Mouse (Mus musculus) frontal cortex, adult 2 months (tissue): ENCODE results near the gene Ms4a3. TPM values are rescaled to one million over a fixed set of nuclear protein-coding genes. Genes with fewer than 3 reads are reported as not detected.

Source experiments
- DNase-seq, 2 experiments: peaks; one replicate each; pipeline ENCODE4 v3.0.0; 2022; ENCODE audit warnings: low spot score in 1 of 2; ENCODE audit errors: extremely low spot score in 1 of 2
- polyA plus RNA-seq: library from polyadenylated mRNA; depleted of rRNA; stranded (reverse); fragments of >200 nt; gene quantifications from 2 replicates; pipeline ENCODE4 v1.2.3, GENCODE M21; 2012; rRNA removed

Gene Ms4a3
- polyA plus RNA-seq, 1 experiment = not detected

- DNase-seq = no peak
Measured at GRCm38 (mm10) chr19:11589891-11590449, 50.7 kb downstream of the Ms4a3 start.

GRCm38 (mm10) chr19:11589205-11589604 is 51.4 kb downstream of the Ms4a3 start:
- DNase-seq = no peak

Other genes with a start within 250 kb of the Ms4a3 start
- gene Ms4a4c, start 236.1 kb downstream of the Ms4a3 start, polyA plus RNA-seq = 0.17 and 0.32 TPM in 2 replicates
- 0.14 and 0.46 TPM in 2 replicates for gene Ms4a4b, start 197.3 kb downstream of the Ms4a3 start, polyA plus RNA-seq
- 0.50 and 0.96 TPM in 2 replicates for gene Ms4a6c, start 171.5 kb downstream of the Ms4a3 start, polyA plus RNA-seq
- gene Gm8369, start 154.9 kb downstream of the Ms4a3 start, polyA plus RNA-seq = 0.23 and 1.0 TPM in 2 replicates
- 1.6 and 2.7 TPM in 2 replicates for gene Ms4a6b, start 124.3 kb downstream of the Ms4a3 start, polyA plus RNA-seq
- not detected in 2 replicates for gene Ms4a4d, start 104.0 kb downstream of the Ms4a3 start, polyA plus RNA-seq
- gene Ms4a6d, start 36.0 kb downstream of the Ms4a3 start, polyA plus RNA-seq = 1.2 and 2.0 TPM in 2 replicates
- not detected in 2 replicates for gene Ms4a2, start 17.1 kb downstream of the Ms4a3 start, polyA plus RNA-seq
- not detected in 2 replicates for gene Oosp2, start 19.7 kb upstream of the Ms4a3 start, polyA plus RNA-seq
- not detected in 2 replicates for gene Oosp1, start 50.3 kb upstream of the Ms4a3 start, polyA plus RNA-seq
- gene Oosp3, start 56.2 kb upstream of the Ms4a3 start, polyA plus RNA-seq = not detected in 2 replicates
- not detected in 2 replicates for gene Gif, start 106.7 kb upstream of the Ms4a3 start, polyA plus RNA-seq
- 36.4 and 41.1 TPM in 2 replicates for gene Mrpl16, start 129.5 kb upstream of the Ms4a3 start, polyA plus RNA-seq
- 39.5 and 44.2 TPM in 2 replicates for gene Stx3, start 178.6 kb upstream of the Ms4a3 start, polyA plus RNA-seq
- 0.18 TPM in 1 of 2 replicates, not detected in the other for gene Olfr1417, start 198.4 kb upstream of the Ms4a3 start, polyA plus RNA-seq
- not detected in 2 replicates for gene Olfr1418, start 220.2 kb upstream of the Ms4a3 start, polyA plus RNA-seq
- gene Olfr1419, start 234.3 kb upstream of the Ms4a3 start, polyA plus RNA-seq = 0.18 and 0.19 TPM in 2 replicates
- gene Olfr1420, start 245.7 kb upstream of the Ms4a3 start, polyA plus RNA-seq = 0.15 TPM in 1 of 2 replicates, not detected in the other